Mouse (Mus musculus) gastrocnemius, postnatal 10 days (tissue): ENCODE results near the gene Oprl1. TPM values are rescaled to one million over a fixed set of nuclear protein-coding genes. Genes with fewer than 3 reads are reported as not detected.

Experiments
- DNase-seq: peaks from one replicate; pipeline ENCODE4 v3.0.0; 2021; ENCODE audit warnings: mixed read lengths
- total RNA-seq, 2 experiments: library from RNA; stranded (reverse); gene quantifications; 2 replicates each; pipeline ENCODE4 v1.2.3; 2021

The Oprl1 gene
- total RNA-seq, 2 experiments from 2014 or later, result not detected

- DNase-seq, result peak; percentile 77
Measured at GRCm38 (mm10) chr2:181693339-181694280, 21.2 kb upstream of the Oprl1 start, which contains the start of gene Rgs19. TSS of gene Rgs19 (minus strand) at chr2:181693977.

GRCm38 (mm10) chr2:181694581-181694980 is 20.2 kb upstream of the Oprl1 start:
- DNase-seq, result no peak

GRCm38 (mm10) chr2:181695776-181696175 is 19.0 kb upstream of the Oprl1 start:
- no peak for DNase-seq

GRCm38 (mm10) chr2:181696801-181697420 is 17.9 kb upstream of the Oprl1 start:
- no peak for DNase-seq

- DNase-seq, result no peak
Measured at GRCm38 (mm10) chr2:181698241-181698640, 16.6 kb upstream of the Oprl1 start, which contains the start of gene Lkaaear1. TSS of gene Lkaaear1 (minus strand) at chr2:181698442.

- no peak for DNase-seq
Measured at GRCm38 (mm10) chr2:181706668-181707067, 8.1 kb upstream of the Oprl1 start.

GRCm38 (mm10) chr2:181713749-181714148 is 1.1 kb upstream of the Oprl1 start:
- DNase-seq, result no peak

GRCm38 (mm10) chr2:181715382-181715781 is 566 bp downstream of the Oprl1 start:
- DNase-seq, result no peak

- DNase-seq, result no peak
Measured at GRCm38 (mm10) chr2:181716991-181717390, 2.2 kb downstream of the Oprl1 start.

- DNase-seq, result no peak
Measured at GRCm38 (mm10) chr2:181720061-181720460, 5.2 kb downstream of the Oprl1 start.

GRCm38 (mm10) chr2:181721200-181721599 is 6.4 kb downstream of the Oprl1 start:
- DNase-seq, result no peak

GRCm38 (mm10) chr2:181722213-181722612 is 7.4 kb downstream of the Oprl1 start:
- no peak for DNase-seq

- no peak for DNase-seq
Measured at GRCm38 (mm10) chr2:181727659-181728262, 12.9 kb downstream of the Oprl1 start.

GRCm38 (mm10) chr2:181730051-181730450 is 15.2 kb downstream of the Oprl1 start:
- DNase-seq, result no peak

GRCm38 (mm10) chr2:181752626-181753025 is 37.8 kb downstream of the Oprl1 start:
- DNase-seq, result no peak

GRCm38 (mm10) chr2:181758147-181758725 is 43.4 kb downstream of the Oprl1 start:
- no peak for DNase-seq

GRCm38 (mm10) chr2:181759041-181759440 is 44.2 kb downstream of the Oprl1 start:
- DNase-seq, result no peak

GRCm38 (mm10) chr2:181763006-181763830 is 48.4 kb downstream of the Oprl1 start, which contains the start of gene Myt1:
TSS of gene Myt1 (plus strand) at chr2:181763332.
- no peak for DNase-seq

GRCm38 (mm10) chr2:181763886-181764527 is 49.2 kb downstream of the Oprl1 start:
- no peak for DNase-seq

- peak; percentile 12 for DNase-seq
Measured at GRCm38 (mm10) chr2:181764600-181764999, 49.8 kb downstream of the Oprl1 start.

GRCm38 (mm10) chr2:181765251-181765650 is 50.4 kb downstream of the Oprl1 start:
- DNase-seq, result no peak
